Mouse (Mus musculus) neural tube, embryonic 12.5 days (tissue): ENCODE results near the gene Ifna15. TPM values are rescaled to one million over a fixed set of nuclear protein-coding genes. Genes with fewer than 3 reads are reported as not detected.
A peak's percentile ranks its signal among the peaks of the same experiment; 100 is the strongest.
"Not testable (repeated sequence)": the region's sequence is repeated elsewhere in the genome, so short reads cannot be mapped to it uniquely, and the experiment has no call there.

Experiments
- ATAC-seq: fragments of 200-750 bp; cut with Nextera tagmentation; 2 replicates; pipeline ENCODE4 v1.8.0; 2017; ENCODE audit warnings: low read depth, mild to moderate bottlenecking, moderate TSS enrichment, moderate library complexity; ENCODE audit not compliant: low FRiP score
- H3K27ac ChIP-seq: fragments of 300-500 bp; sonication (generic); 2 replicates; pipeline ENCODE4 v1.5.1; 2016
- H3K27me3 ChIP-seq: fragments of 300-500 bp; sonication (generic); replicated peaks from 2 replicates; pipeline ENCODE4 v1.6.1; 2016; ENCODE audit warnings: mild to moderate bottlenecking
- H3K36me3 ChIP-seq: fragments of 300-500 bp; sonication (generic); 2 replicates; pipeline ENCODE4 v1.6.1; 2016; ENCODE audit warnings: mild to moderate bottlenecking
- H3K4me1 ChIP-seq: fragments of 300-500 bp; sonication (generic); 2 replicates; pipeline ENCODE4 v1.6.1; 2016
- H3K4me2 ChIP-seq: fragments of 300-500 bp; sonication (generic); replicated peaks from 2 replicates; pipeline ENCODE4 v1.6.1; 2016; ENCODE audit warnings: mild to moderate bottlenecking
- H3K4me3 ChIP-seq: fragments of 300-500 bp; sonication (generic); 2 replicates; pipeline ENCODE4 v1.5.1; 2016
- H3K9ac ChIP-seq: fragments of 300-500 bp; sonication (generic); 2 replicates; pipeline ENCODE4 v1.6.1; 2016; ENCODE audit warnings: mild to moderate bottlenecking
- H3K9me3 ChIP-seq: fragments of 300-500 bp; sonication (generic); 2 replicates; pipeline ENCODE4 v1.6.1; 2016; ENCODE audit warnings: mild to moderate bottlenecking
- WGBS: fragments of 180-500 bp; shearing (Covaris S2); methylation state at CpG from one replicate; pipeline ENCODE4 v1.1.7; 2016; 5-methylcytosine and 5-hydroxymethylcytosine counted together
- polyA plus RNA-seq: library from polyadenylated mRNA; unstranded; fragments of >200 nt; fragmentation: Nextera tagmentation; extraction: Ambion mirVana; gene quantifications from 2 replicates; pipeline ENCODE4 v1.2.1, GENCODE M21; 2016

The Ifna15 gene
- not detected in 2 replicates for polyA plus RNA-seq

GRCm38 (mm10) chr4:88558145-88558544 lies at the start of gene Ifna15:
Ifna15 (minus strand) TSS chr4:88558245.
- H3K36me3 ChIP-seq, ATAC-seq, H3K4me3 ChIP-seq, H3K27ac ChIP-seq, H3K4me2 ChIP-seq, H3K9ac ChIP-seq, H3K4me1 ChIP-seq, H3K27me3 ChIP-seq, H3K9me3 ChIP-seq: not testable (repeated sequence)

GRCm38 (mm10) chr4:88603276-88603675 lies 45.2 kb upstream of the Ifna15 start, which contains the start of gene Ifna12:
Ifna12 (minus strand) TSS chr4:88603376.
- no peaks in the 10 kb centered on the region for H3K27me3 ChIP-seq
- no peak within 1 kb of the TSS for H3K27ac ChIP-seq
- H3K4me1 ChIP-seq = no peaks in the 10 kb centered on the region
- no peak within 1 kb of the TSS for H3K4me2 ChIP-seq
- ATAC-seq = no peak
- H3K36me3 ChIP-seq = no peaks in the 10 kb centered on the region
- H3K4me3 ChIP-seq = no peak within 1 kb of the TSS
- H3K9me3 ChIP-seq = no peaks in the 10 kb centered on the region
- H3K9ac ChIP-seq = no peak within 1 kb of the TSS

- no peak within 1 kb of the TSS for H3K9ac ChIP-seq
- no peaks in the 10 kb centered on the region for H3K27me3 ChIP-seq
- no peak for ATAC-seq
- no peaks in the 10 kb centered on the region for H3K36me3 ChIP-seq
- H3K27ac ChIP-seq = no peak within 1 kb of the TSS
- H3K4me3 ChIP-seq = no peak within 1 kb of the TSS
- WGBS = 79% methylated on average over 1 of the region's 1 CpGs
- H3K4me2 ChIP-seq = no peak within 1 kb of the TSS
- no peaks in the 10 kb centered on the region for H3K9me3 ChIP-seq
- H3K4me1 ChIP-seq = no peaks in the 10 kb centered on the region
Measured at GRCm38 (mm10) chr4:88592285-88592684, 34.2 kb upstream of the Ifna15 start, which contains the start of gene Ifna9. Ifna9 (minus strand) TSS chr4:88592385.

- H3K36me3 ChIP-seq = no peaks in the 10 kb centered on the region
- H3K9ac ChIP-seq = no peak within 1 kb of the TSS
- no peak within 1 kb of the TSS for H3K4me3 ChIP-seq
- H3K27ac ChIP-seq = no peak within 1 kb of the TSS
- no peaks in the 10 kb centered on the region for H3K27me3 ChIP-seq
- no peak for ATAC-seq
- 77% methylated on average over 1 of the region's 1 CpGs for WGBS
- no peaks in the 10 kb centered on the region for H3K4me1 ChIP-seq
- H3K9me3 ChIP-seq = no peaks in the 10 kb centered on the region
- no peak within 1 kb of the TSS for H3K4me2 ChIP-seq
Measured at GRCm38 (mm10) chr4:88571698-88572097, 13.7 kb upstream of the Ifna15 start, which contains the start of gene Ifna14. Ifna14 (minus strand) TSS chr4:88571798.

GRCm38 (mm10) chr4:88561791-88562190 lies 3.7 kb upstream of the Ifna15 start:
- ATAC-seq = no peak
- no peak overlapping the region for H3K4me3 ChIP-seq
- H3K9ac ChIP-seq = no peak overlapping the region
- WGBS = 86% methylated on average over 1 of the region's 1 CpGs
- no peaks in the 10 kb centered on the region for H3K36me3 ChIP-seq
- no peak overlapping the region for H3K4me2 ChIP-seq
- no peaks in the 10 kb centered on the region for H3K4me1 ChIP-seq
- no peaks in the 10 kb centered on the region for H3K9me3 ChIP-seq
- H3K27ac ChIP-seq = no peak overlapping the region
- no peaks in the 10 kb centered on the region for H3K27me3 ChIP-seq

- Histone ChIP-seq H3K9me3 (no peaks in the 10 kb centered on the region), H3K27ac (no peak overlapping the region), H3K4me1 (no peaks in the 10 kb centered on the region), H3K27me3 (no peaks in the 10 kb centered on the region), H3K9ac (no peak overlapping the region), H3K36me3 (no peaks in the 10 kb centered on the region), H3K4me3 (no peak overlapping the region), H3K4me2 (peak overlapping the region; percentile 52)
- WGBS = 39% methylated on average over 22 of the region's 22 CpGs
- peak; percentile 76; the same call in 1 of the 2 replicates for ATAC-seq
Measured at GRCm38 (mm10) chr4:88550161-88550945, 7.7 kb downstream of the Ifna15 start.

GRCm38 (mm10) chr4:88547986-88548385 lies 10.1 kb downstream of the Ifna15 start:
- H3K4me3 ChIP-seq = no peak overlapping the region

GRCm38 (mm10) chr4:88543649-88544234 lies 14.3 kb downstream of the Ifna15 start:
- Histone ChIP-seq H3K27ac (no peak overlapping the region), H3K9me3 (no peaks in the 10 kb centered on the region), H3K27me3 (no peaks in the 10 kb centered on the region), H3K4me3 (no peak overlapping the region), H3K4me1 (no peaks in the 10 kb centered on the region), H3K9ac (no peak overlapping the region), H3K4me2 (no peak overlapping the region), H3K36me3 (no peaks in the 10 kb centered on the region)
- peak; percentile 80 for ATAC-seq
- 46% methylated on average over 2 of the region's 2 CpGs for WGBS

More at GRCm38 (mm10) chr4:88547986-88548385, 10.1 kb downstream of the Ifna15 start:
- H3K4me1 ChIP-seq = no peaks in the 10 kb centered on the region
- H3K27ac ChIP-seq = no peak overlapping the region
- H3K9ac ChIP-seq = no peak overlapping the region
- H3K4me2 ChIP-seq = no peak overlapping the region
- ATAC-seq = no peak
- no peaks in the 10 kb centered on the region for H3K27me3 ChIP-seq
- 82% methylated on average over 1 of the region's 1 CpGs for WGBS
- no peaks in the 10 kb centered on the region for H3K9me3 ChIP-seq
- no peaks in the 10 kb centered on the region for H3K36me3 ChIP-seq

GRCm38 (mm10) chr4:88537328-88537727 lies 20.7 kb downstream of the Ifna15 start:
- Histone ChIP-seq H3K4me1 (no peaks in the 10 kb centered on the region), H3K27ac (no peak overlapping the region), H3K27me3 (no peaks in the 10 kb centered on the region), H3K9me3 (no peaks in the 10 kb centered on the region), H3K9ac (no peak overlapping the region), H3K36me3 (no peaks in the 10 kb centered on the region), H3K4me3 (no peak overlapping the region), H3K4me2 (no peak overlapping the region)
- 83% methylated on average over 12 of the region's 12 CpGs for WGBS
- no peak for ATAC-seq

GRCm38 (mm10) chr4:88536640-88537039 lies 21.4 kb downstream of the Ifna15 start:
- ATAC-seq = no peak
- Histone ChIP-seq H3K4me1 (no peaks in the 10 kb centered on the region), H3K36me3 (no peaks in the 10 kb centered on the region), H3K4me2 (no peak overlapping the region), H3K27ac (no peak overlapping the region), H3K9ac (no peak overlapping the region), H3K4me3 (no peak overlapping the region), H3K9me3 (no peaks in the 10 kb centered on the region), H3K27me3 (no peaks in the 10 kb centered on the region)
- WGBS = 72% methylated on average over 7 of the region's 7 CpGs

GRCm38 (mm10) chr4:88535742-88536141 lies 22.3 kb downstream of the Ifna15 start:
- Histone ChIP-seq H3K4me2 (no peak overlapping the region), H3K36me3 (no peaks in the 10 kb centered on the region), H3K27ac (no peak overlapping the region), H3K27me3 (no peaks in the 10 kb centered on the region), H3K4me1 (no peaks in the 10 kb centered on the region), H3K9me3 (no peaks in the 10 kb centered on the region), H3K9ac (no peak overlapping the region), H3K4me3 (no peak overlapping the region)
- WGBS = 94% methylated on average over 1 of the region's 1 CpGs
- ATAC-seq = no peak

- Histone ChIP-seq H3K4me1 (no peaks in the 10 kb centered on the region), H3K36me3 (no peaks in the 10 kb centered on the region), H3K9me3 (no peaks in the 10 kb centered on the region), H3K4me3 (no peak overlapping the region), H3K27me3 (no peaks in the 10 kb centered on the region), H3K27ac (no peak overlapping the region), H3K4me2 (no peak overlapping the region), H3K9ac (no peak overlapping the region)
- 92% methylated on average over 1 of the region's 1 CpGs for WGBS
- ATAC-seq = no peak
Measured at GRCm38 (mm10) chr4:88534903-88535302, 23.1 kb downstream of the Ifna15 start.
